Mouse (Mus musculus) kidney, postnatal 10 days (tissue): ENCODE measurements around the gene Gng7.

Experiments
- DNase-seq: peaks from one replicate; pipeline ENCODE4 v3.0.0; 2021; ENCODE audit warnings: mixed read lengths

Gng7 gene

GRCm38 (mm10) chr10:80940988-80941347, 73.8 kb downstream of the Gng7 start:
- no peak for DNase-seq

DNA sequence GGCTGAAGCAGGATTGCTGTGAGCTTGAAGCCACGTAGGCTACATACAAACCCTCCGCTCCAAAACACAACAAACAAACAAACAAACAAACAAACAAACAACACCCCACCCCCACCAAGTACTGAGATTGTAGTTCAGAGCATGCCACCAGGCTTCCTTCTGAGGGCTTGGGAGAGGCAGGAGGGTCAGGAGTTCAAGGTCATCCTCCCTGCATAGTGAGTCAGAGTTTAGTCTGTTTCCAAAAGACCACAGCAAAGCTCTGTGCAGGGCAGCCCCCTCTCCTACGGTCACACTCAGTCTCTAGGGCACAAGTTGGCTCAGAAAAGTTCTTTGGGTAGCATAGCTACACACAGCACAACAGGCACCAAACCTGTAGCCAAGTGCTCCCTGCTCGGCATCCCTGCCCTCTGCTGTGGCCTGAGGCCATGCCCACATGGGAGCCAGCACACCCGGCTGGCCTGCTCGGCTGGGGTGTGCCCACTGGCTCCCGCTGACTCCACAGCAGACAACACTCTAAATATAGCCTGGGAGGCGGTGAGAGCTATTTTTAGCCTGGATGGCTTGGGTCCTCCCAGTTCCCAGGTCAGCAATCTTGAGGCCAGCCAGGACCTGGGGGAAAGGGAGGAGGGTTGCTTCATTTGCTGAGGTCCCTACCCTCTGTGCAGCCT, 74.3 kb downstream of the Gng7 start:
- DNase-seq: peak; percentile 78

- peak; percentile 93 for DNase-seq
Measured at GRCm38 (mm10) chr10:80939671-80940070, 75.1 kb downstream of the Gng7 start.

DNA sequence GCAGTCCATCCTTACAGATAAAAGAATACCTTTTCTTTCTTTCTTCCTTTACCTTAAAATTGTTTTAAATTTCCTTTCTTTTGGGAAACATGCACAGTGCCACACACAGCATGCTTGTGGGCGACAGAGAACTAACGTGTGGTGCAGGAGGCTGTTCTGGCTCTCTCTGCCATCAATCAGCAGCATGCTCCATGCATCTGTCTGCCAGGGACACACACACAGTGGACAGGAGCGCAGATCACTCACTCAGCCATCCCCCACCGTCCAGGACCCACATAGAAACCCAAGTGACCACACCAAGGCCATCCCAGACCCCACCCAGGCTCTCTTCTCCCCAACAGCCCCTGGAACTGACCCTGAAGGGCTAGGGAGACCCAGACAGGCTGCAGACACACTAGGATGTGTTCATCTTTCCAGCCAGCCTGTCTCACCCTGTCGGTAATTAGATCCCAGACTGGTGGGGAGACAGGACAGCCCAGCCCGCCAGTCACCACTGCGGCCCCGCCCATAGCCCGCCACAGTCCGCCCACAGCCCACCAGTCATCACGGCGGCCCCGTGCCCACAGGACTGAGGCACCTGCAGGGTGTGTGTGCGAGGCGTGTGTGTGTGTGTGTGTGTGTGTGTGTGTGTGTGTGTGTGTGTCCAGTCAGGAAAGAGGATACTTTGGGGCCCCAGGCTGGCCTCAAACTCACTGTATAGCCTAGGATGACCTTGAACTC, 75.8 kb downstream of the Gng7 start:
- peak; percentile 47 for DNase-seq

- peak; percentile 87 for DNase-seq
Measured at GRCm38 (mm10) chr10:80937646-80938045, 77.1 kb downstream of the Gng7 start.

GRCm38 (mm10) chr10:80936810-80937164, 78.0 kb downstream of the Gng7 start:
- DNase-seq: no peak

DNA sequence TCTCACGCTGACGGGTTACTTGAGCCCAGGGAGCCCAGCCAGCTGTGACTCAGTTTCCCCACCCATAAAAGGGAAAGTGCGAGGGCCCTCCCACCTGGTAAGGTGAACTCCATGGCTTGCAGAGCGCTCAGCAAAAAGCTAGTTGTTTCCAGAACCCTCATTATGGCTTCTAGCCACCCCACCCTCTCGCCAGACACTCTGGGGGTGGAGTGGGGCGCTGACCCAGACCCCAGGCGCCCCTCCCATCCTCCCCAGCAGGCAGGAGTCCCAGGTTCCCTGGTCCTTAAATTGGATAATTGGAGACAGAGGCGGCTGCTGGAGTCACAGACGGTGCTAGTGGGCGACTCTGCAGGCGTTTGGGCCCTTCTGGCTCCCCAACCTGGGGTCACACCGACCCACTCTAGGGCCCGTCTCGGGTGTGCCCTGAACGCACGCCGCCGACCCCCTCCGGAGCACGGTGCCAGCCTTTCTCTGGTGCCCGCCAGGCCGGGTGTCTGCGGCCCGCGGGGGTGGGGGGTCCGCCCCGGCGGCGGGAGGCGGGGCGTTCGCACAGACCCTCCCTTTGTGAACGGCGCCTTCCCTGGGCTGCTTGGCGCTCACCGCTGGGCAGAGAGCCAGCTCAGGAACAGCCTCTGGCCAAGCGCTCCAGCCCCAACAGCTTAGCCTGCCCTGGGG, 78.5 kb downstream of the Gng7 start:
- peak; percentile 87 for DNase-seq

DNA sequence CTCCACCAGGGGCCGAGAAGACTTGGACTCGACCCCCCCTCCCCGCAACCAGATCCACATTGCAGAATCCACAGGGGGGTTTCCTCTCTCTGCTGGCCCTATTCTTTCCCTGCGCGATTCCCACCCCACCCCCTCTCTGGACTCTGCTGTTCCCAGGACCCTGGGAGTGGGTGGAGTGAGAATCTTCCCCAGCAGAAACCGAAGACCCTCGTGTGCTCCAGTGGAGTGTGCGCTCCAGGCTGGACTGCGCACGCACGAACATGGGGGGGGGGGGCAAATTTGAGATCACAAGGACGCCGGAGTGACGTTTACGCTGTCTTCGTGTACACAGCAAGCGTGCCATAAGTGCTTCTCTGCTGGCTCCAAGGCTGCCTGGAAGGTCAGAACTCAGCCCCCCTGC, 79.0 kb downstream of the Gng7 start:
- DNase-seq: no peak

DNA sequence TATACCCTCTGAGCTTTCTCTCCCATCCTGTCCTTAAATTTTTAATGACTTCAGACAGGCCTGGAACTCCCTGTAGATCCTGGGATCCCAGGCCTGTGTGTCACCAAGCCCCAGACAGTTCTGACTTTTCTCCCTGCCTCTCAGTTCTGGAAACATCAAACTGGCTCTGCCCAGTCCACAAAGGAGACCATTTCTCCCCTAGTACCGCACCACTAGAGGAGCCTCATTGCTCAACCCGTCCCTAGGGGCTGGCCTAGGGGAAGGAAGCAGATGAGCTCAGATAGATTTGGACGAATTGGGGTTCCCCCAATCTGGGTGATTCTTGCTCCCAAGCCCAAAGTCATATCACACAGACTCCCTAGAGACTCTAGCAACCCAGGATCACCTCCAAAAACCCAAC, 79.5 kb downstream of the Gng7 start:
- DNase-seq: no peak

GRCm38 (mm10) chr10:80934136-80934985, 80.4 kb downstream of the Gng7 start:
- no peak for DNase-seq

- DNase-seq: peak; percentile 47
Measured at GRCm38 (mm10) chr10:80933421-80933979, 81.2 kb downstream of the Gng7 start.

- no peak for DNase-seq
Measured at GRCm38 (mm10) chr10:80932700-80933420, 81.9 kb downstream of the Gng7 start.

DNA sequence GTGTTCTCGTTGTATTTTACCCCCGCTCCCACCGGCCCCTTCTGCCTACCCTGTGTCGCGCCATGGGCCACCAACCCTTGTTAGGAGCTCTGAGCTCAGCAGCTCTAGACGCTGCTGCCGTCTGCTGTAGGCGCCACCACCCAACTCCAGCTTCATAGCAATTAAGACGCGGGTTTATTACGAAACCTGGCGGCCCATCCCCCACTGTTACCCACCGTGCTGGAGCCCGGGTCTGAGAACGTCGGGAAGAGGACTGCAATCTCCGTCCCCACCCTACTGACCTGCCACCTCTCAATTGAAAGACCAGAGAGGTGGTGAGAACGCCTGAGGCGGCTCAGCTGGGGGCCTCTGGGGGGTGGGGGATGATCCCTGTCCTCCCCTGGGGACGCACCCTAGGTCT, 82.5 kb downstream of the Gng7 start:
- DNase-seq: peak; percentile 64

DNA sequence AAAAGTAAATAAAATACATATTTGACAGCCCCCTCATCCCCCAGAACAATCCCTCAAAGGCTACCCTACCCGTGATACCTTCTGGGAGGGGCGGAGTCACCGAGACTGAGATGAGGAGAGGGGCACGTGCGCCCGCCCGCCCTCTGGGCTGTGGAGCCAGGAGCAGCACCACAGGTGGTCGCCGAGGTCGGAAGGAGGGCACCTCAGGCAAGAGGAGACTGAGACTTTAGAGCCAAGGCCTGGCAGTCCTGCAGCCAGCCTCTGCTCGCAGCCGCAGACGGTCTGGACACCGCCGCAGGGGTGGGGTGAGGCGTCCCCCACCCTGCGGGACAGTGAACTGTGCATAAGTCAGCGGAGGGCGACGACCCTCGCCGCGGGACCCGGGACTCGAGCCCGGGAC, 83.0 kb downstream of the Gng7 start:
- peak; percentile 40 for DNase-seq

- DNase-seq: peak; percentile 65
Measured at GRCm38 (mm10) chr10:80931153-80931671, 83.5 kb downstream of the Gng7 start.

DNA sequence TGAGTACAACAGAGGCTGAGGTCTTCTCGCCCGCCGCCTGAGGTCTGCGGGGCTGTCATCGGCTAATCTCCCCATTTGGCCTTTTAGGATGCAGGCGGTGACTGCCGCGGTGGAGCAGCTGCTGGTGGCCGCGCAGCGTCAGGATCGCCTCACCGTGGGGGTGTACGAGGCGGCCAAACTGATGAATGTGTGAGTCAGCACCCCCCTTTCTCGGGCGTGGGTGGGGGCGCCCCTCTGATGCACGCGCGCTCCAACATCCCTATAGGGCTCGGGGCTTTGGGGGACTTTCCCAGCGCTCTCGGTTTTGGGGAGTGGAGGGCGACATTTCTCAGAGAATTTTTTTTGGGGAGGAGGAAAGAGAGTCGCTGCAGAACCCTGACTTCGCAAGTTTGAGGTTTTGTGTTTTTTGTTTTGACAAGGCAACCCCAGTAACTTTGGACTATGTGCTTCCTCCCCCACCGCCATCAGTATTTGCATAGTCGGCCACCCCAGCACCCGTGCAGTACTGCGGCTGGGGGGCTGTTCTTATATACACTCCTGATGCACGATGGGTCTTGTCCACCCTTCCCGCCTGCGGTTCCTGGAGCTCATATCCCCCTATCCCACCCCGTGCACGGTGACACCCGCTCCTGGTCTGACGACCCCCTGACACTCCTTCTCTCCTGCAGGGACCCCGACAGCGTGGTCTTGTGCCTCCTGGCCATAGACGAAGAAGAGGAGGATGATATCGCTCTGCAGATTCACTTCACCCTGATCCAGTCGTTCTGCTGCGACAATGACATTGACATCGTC, 84.2 kb downstream of the Gng7 start:
- peak; percentile 65 for DNase-seq

GRCm38 (mm10) chr10:80929299-80930226, 85.2 kb downstream of the Gng7 start, which contains the start of gene Gadd45b:
TSS of gene Gadd45b (plus strand) at chr10:80930073.
- peak; percentile 99 for DNase-seq

- peak; percentile 96 for DNase-seq
Measured at GRCm38 (mm10) chr10:80928586-80929298, 86.0 kb downstream of the Gng7 start.

DNA sequence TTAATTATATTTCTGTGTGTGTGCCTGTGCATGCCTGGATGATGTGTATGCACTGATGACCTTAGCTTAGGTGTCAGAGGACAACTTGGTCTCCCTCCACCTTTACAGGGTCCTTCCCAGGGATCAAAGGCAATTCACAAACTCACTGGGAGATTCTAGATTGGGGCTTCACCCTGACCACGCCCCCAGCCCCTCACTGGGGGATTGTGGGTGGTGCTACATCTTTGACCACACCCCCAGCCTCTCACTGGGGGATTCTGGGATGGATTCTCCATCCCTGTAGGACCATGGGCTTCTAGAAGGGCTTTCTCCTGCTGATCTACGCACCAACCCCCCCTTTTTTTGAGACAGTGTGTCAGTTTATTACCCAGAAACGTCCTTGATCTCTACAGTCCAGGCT, 89.3 kb downstream of the Gng7 start:
- no peak for DNase-seq
